Mouse (Mus musculus) heart, embryonic 10.5 days (tissue): ENCODE results near the gene Hsd17b6. TPM values are rescaled to one million over a fixed set of nuclear protein-coding genes. Genes with fewer than 3 reads are reported as not detected.

Experiments
- DNase-seq: peaks from one replicate; pipeline ENCODE4 v3.0.0-alpha.2; 2017; ENCODE audit warnings: low spot score
- H3K27ac ChIP-seq: fragments of 300-500 bp; sonication (generic); 2 replicates; pipeline ENCODE4 v1.5.1; 2016; ENCODE audit warnings: mild to moderate bottlenecking
- H3K27me3 ChIP-seq: fragments of 300-500 bp; sonication (generic); 2 replicates; pipeline ENCODE4 v1.6.1; 2016; ENCODE audit warnings: mild to moderate bottlenecking; ENCODE audit not compliant: poor library complexity, insufficient read depth, severe bottlenecking
- H3K36me3 ChIP-seq: fragments of 300-500 bp; sonication (generic); 2 replicates; pipeline ENCODE4 v1.6.1; 2016; ENCODE audit warnings: mild to moderate bottlenecking, moderate library complexity
- H3K4me1 ChIP-seq: fragments of 300-500 bp; sonication (generic); 2 replicates; pipeline ENCODE4 v1.6.1; 2016; ENCODE audit warnings: mild to moderate bottlenecking
- H3K4me3 ChIP-seq: fragments of 300-500 bp; sonication (generic); 2 replicates; pipeline ENCODE4 v1.5.1; 2016; ENCODE audit warnings: mild to moderate bottlenecking, moderate library complexity
- H3K9me3 ChIP-seq: fragments of 300-500 bp; sonication (generic); 2 replicates; pipeline ENCODE4 v1.6.1; 2016; ENCODE audit warnings: mild to moderate bottlenecking, moderate library complexity
- WGBS: fragments of 180-500 bp; shearing (Covaris S2); methylation state at CpG from one replicate; pipeline ENCODE4 v1.1.7; 2016; 5-methylcytosine and 5-hydroxymethylcytosine counted together
- polyA plus RNA-seq: library from polyadenylated mRNA; unstranded; fragments of >200 nt; fragmentation: Nextera tagmentation; extraction: Ambion mirVana; gene quantifications from 2 replicates; pipeline ENCODE4 v1.2.1, GENCODE M21; 2016

The Hsd17b6 gene
- polyA plus RNA-seq, 1 experiment from 2014 or later = not detected

DNA sequence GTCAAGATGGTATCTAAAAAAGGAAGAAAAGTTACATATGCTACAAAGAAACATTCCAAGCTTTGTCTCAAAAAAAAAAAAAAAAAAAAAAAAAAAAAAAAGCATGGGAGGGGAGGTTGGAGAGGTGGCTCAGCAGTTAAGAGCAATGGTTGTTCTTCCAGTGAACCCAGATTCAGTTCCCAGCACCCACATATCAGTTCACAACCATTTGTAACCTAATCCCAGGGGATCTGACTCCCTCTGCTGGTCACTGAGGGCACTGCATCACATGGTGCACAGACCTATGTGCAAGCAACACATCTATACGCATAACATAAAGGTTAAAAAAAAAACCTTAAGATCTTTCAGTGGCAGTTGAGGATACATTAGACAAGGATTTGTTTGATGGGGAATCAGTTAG is 9.2 kb downstream of the Hsd17b6 start:
- no peak for DNase-seq
- WGBS = 95% methylated on average over 1 of the region's 1 CpGs
- Histone ChIP-seq H3K27ac (no peak overlapping the region), H3K36me3 (no peaks in the 10 kb centered on the region), H3K27me3 (no peaks in the 10 kb centered on the region), H3K4me1 (no peaks in the 10 kb centered on the region), H3K9me3 (no peaks in the 10 kb centered on the region), H3K4me3 (no peak overlapping the region)

GRCm38 (mm10) chr10:127996690-127997089 is 10.7 kb downstream of the Hsd17b6 start:
- DNase-seq = no peak
- no peaks in the 10 kb centered on the region for H3K9me3 ChIP-seq
- H3K4me3 ChIP-seq = no peak overlapping the region
- no peak overlapping the region for H3K27ac ChIP-seq
- H3K36me3 ChIP-seq = no peaks in the 10 kb centered on the region
- WGBS = 87% methylated on average over 3 of the region's 3 CpGs
- H3K4me1 ChIP-seq = no peaks in the 10 kb centered on the region
- H3K27me3 ChIP-seq = no peaks in the 10 kb centered on the region

- no peak overlapping the region for H3K4me3 ChIP-seq
- no peaks in the 10 kb centered on the region for H3K9me3 ChIP-seq
- WGBS = 76% methylated on average over 8 of the region's 8 CpGs
- no peak for DNase-seq
- no peaks in the 10 kb centered on the region for H3K4me1 ChIP-seq
- H3K27ac ChIP-seq = no peak overlapping the region
- no peaks in the 10 kb centered on the region for H3K36me3 ChIP-seq
- H3K27me3 ChIP-seq = no peaks in the 10 kb centered on the region
These were observed 21.8 kb downstream of the Hsd17b6 start for GRCm38 (mm10) chr10:127985601-127986000.

GRCm38 (mm10) chr10:127984650-127985049 is 22.8 kb downstream of the Hsd17b6 start:
- no peak overlapping the region for H3K4me3 ChIP-seq
- H3K27me3 ChIP-seq = no peaks in the 10 kb centered on the region
- H3K36me3 ChIP-seq = no peaks in the 10 kb centered on the region
- H3K9me3 ChIP-seq = no peaks in the 10 kb centered on the region
- no peak for DNase-seq
- H3K27ac ChIP-seq = no peak overlapping the region
- H3K4me1 ChIP-seq = no peaks in the 10 kb centered on the region
- 74% methylated on average over 5 of the region's 5 CpGs for WGBS

GRCm38 (mm10) chr10:127975503-127975902 is 31.9 kb downstream of the Hsd17b6 start:
- no peak overlapping the region for H3K4me3 ChIP-seq
- H3K27me3 ChIP-seq = no peaks in the 10 kb centered on the region
- no peaks in the 10 kb centered on the region for H3K4me1 ChIP-seq
- H3K27ac ChIP-seq = no peak overlapping the region
- H3K9me3 ChIP-seq = no peaks in the 10 kb centered on the region
- WGBS = 23% methylated on average over 1 of the region's 1 CpGs
- DNase-seq = no peak
- no peaks in the 10 kb centered on the region for H3K36me3 ChIP-seq

- H3K4me1 ChIP-seq = no peaks in the 10 kb centered on the region
- no peaks in the 10 kb centered on the region for H3K9me3 ChIP-seq
- H3K27ac ChIP-seq = no peak overlapping the region
- H3K4me3 ChIP-seq = no peak overlapping the region
- DNase-seq = no peak
- no peaks in the 10 kb centered on the region for H3K36me3 ChIP-seq
- 74% methylated on average over 3 of the region's 3 CpGs for WGBS
- no peaks in the 10 kb centered on the region for H3K27me3 ChIP-seq
These were observed 33.3 kb downstream of the Hsd17b6 start for GRCm38 (mm10) chr10:127974062-127974461.

DNA sequence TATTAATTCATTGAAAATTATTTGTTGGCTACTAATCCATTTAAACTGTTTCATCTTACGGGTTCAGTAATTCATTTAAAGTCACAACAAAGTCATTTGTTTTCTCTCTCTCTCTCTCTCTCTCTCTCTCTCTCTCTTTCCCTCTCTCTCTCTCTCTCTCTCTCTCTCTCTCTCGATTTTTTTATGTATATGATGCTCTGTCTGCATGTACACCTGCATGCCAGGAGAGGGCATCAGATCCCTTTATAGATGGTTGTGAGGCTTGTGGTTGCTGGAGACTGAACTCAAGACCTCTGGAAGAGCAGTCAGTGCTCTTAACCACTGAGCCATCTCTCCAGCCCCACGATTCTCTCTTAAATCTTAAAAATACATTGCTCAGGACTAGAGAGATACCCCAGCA is 36.3 kb downstream of the Hsd17b6 start:
- Histone ChIP-seq H3K27ac (no peak overlapping the region), H3K9me3 (no peaks in the 10 kb centered on the region), H3K4me1 (no peaks in the 10 kb centered on the region), H3K36me3 (no peaks in the 10 kb centered on the region), H3K27me3 (no peaks in the 10 kb centered on the region), H3K4me3 (no peak overlapping the region)
- WGBS = 68% methylated on average over 3 of the region's 3 CpGs
- DNase-seq = no peak

DNA sequence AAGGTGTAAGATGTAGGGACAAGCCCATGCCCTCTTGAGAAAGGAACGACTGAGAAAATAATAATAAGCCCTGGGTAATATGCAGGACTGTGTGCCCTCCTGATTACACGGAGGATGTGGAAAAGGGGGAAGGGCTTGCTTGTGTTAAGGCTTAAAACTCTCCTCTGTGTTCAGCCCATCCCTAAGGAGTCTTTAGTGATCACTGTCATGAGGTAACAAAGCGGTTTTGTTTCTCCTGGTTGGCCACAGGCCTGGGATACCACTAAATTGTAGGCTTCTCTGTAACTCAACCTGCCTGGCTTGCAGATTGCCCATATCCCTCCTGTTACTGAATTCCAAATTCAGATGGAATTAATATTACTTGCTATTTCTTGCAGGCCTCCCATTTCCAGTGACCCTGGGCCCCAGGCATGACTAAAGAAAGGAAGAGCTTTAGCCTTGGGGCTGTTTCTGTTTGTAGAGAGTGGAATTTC is 37.0 kb downstream of the Hsd17b6 start:
- WGBS = 64% methylated on average over 3 of the region's 3 CpGs
- H3K4me1 ChIP-seq = no peaks in the 10 kb centered on the region
- no peak for DNase-seq
- H3K4me3 ChIP-seq = no peak overlapping the region
- no peak overlapping the region for H3K27ac ChIP-seq
- H3K27me3 ChIP-seq = no peaks in the 10 kb centered on the region
- H3K9me3 ChIP-seq = no peaks in the 10 kb centered on the region
- H3K36me3 ChIP-seq = no peaks in the 10 kb centered on the region

GRCm38 (mm10) chr10:127969820-127970219 is 37.6 kb downstream of the Hsd17b6 start:
- Histone ChIP-seq H3K4me1 (no peaks in the 10 kb centered on the region), H3K9me3 (no peaks in the 10 kb centered on the region), H3K27ac (no peak overlapping the region), H3K4me3 (no peak overlapping the region), H3K27me3 (no peaks in the 10 kb centered on the region), H3K36me3 (no peaks in the 10 kb centered on the region)
- no peak for DNase-seq
- WGBS = 61% methylated on average over 4 of the region's 4 CpGs

GRCm38 (mm10) chr10:127966506-127966905 is 40.9 kb downstream of the Hsd17b6 start:
- DNase-seq = no peak
- Histone ChIP-seq H3K27ac (no peak overlapping the region), H3K27me3 (no peaks in the 10 kb centered on the region), H3K9me3 (no peaks in the 10 kb centered on the region), H3K36me3 (no peaks in the 10 kb centered on the region), H3K4me1 (no peaks in the 10 kb centered on the region), H3K4me3 (no peak overlapping the region)
- 84% methylated on average over 6 of the region's 6 CpGs for WGBS

DNA sequence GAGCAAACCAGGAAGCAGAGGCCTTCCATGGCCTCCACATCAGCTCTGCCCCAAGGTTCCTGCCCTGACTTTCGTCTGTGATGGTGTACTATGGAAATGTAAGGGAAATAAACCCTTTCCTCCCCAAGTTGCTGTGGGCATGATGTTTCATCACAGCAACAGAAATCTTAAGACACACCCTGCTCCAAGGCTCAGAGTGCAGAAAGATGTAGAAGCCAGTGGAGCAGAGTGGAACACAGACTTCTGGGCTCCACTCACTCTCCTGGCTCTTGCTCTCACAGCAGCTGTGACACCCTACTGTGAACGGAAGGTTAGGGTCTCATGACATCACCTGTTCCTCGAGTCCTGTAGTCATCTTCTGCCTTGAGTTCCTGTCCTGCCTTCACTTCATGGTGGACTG is 43.4 kb downstream of the Hsd17b6 start:
- H3K27me3 ChIP-seq = no peaks in the 10 kb centered on the region
- H3K4me3 ChIP-seq = no peak overlapping the region
- H3K36me3 ChIP-seq = no peaks in the 10 kb centered on the region
- H3K27ac ChIP-seq = no peak overlapping the region
- DNase-seq = no peak
- no peaks in the 10 kb centered on the region for H3K9me3 ChIP-seq
- no peaks in the 10 kb centered on the region for H3K4me1 ChIP-seq
- WGBS = 60% methylated on average over 3 of the region's 3 CpGs

DNA sequence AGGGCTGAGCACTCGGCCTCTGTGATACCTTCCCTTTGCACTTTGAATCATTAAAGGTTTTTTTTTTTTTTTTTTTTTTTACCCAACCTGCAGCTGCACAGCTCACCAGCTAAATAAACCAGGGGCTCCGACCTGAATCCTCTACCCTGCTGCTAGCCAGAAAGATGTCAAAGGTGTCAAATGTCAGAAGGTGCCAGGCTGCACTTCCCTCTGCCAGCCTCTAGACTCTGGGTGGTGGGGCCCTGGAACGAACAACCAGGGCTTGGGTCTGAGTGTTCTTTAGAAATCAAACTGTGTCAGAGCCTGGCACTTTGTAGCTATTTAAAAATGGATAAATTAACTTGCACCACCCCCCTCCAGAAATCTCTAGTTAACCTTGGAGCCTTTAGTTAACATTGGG is 45.0 kb downstream of the Hsd17b6 start:
- no peak for DNase-seq
- no peaks in the 10 kb centered on the region for H3K36me3 ChIP-seq
- no peaks in the 10 kb centered on the region for H3K9me3 ChIP-seq
- no peaks in the 10 kb centered on the region for H3K27me3 ChIP-seq
- no peak overlapping the region for H3K27ac ChIP-seq
- no peaks in the 10 kb centered on the region for H3K4me1 ChIP-seq
- WGBS = 79% methylated on average over 3 of the region's 3 CpGs
- H3K4me3 ChIP-seq = no peak overlapping the region

GRCm38 (mm10) chr10:127959161-127959679 is 48.2 kb downstream of the Hsd17b6 start:
- no peak overlapping the region for H3K4me3 ChIP-seq
- whole genome bisulfite sequencing = 84% methylated on average over 7 of the region's 7 CpGs
- no peaks in the 10 kb centered on the region for H3K36me3 ChIP-seq
- H3K4me1 ChIP-seq = no peaks in the 10 kb centered on the region
- no peak overlapping the region for H3K27ac ChIP-seq
- no peak for DNase-seq
- no peaks in the 10 kb centered on the region for H3K9me3 ChIP-seq
- no peaks in the 10 kb centered on the region for H3K27me3 ChIP-seq

GRCm38 (mm10) chr10:127956168-127956816 is 51.1 kb downstream of the Hsd17b6 start:
- H3K27ac ChIP-seq = no peak overlapping the region
- WGBS = 54% methylated on average over 16 of the region's 16 CpGs

More at GRCm38 (mm10) chr10:127956168-127956816, 51.1 kb downstream of the Hsd17b6 start:
- DNase-seq = no peak
- H3K27me3 ChIP-seq = no peaks in the 10 kb centered on the region
- H3K4me3 ChIP-seq = no peak overlapping the region
- H3K36me3 ChIP-seq = no peaks in the 10 kb centered on the region
- no peaks in the 10 kb centered on the region for H3K4me1 ChIP-seq
- H3K9me3 ChIP-seq = no peaks in the 10 kb centered on the region
